Mouse (Mus musculus) T-cell, adult 66 days (primary cell): Measurements from ENCODE around the gene Spc25. TPM values are rescaled to one million over a fixed set of nuclear protein-coding genes. Genes with fewer than 3 reads are reported as not detected.

Experiments used
- total RNA-seq, 2 experiments: library from RNA; stranded (reverse); gene quantifications; 3 replicates in 1 of 2; 4 replicates in 1 of 2; pipeline ENCODE4 v1.2.4; 2023

Gene Spc25
- 1 to 10 TPM; 4.7 to 4.9 TPM for total RNA-seq

GRCm38 (mm10) chr2:69205791-69206351 lies at the start of gene Spc25:
Gene Spc25 (minus strand): TSS chr2:69206194.

GRCm38 (mm10) chr2:69210773-69211172 lies 4.8 kb upstream of the Spc25 start, which contains the start of gene G6pc2:
Gene G6pc2 (plus strand): TSS chr2:69211073.

Other genes with a start within 250 kb of the Spc25 start
- not detected for gene Nostrin, start 70.4 kb downstream of the Spc25 start, total RNA-seq
- gene G6pc2, start 4.9 kb upstream of the Spc25 start, total RNA-seq, result not detected
- gene Abcb11, start 136.4 kb upstream of the Spc25 start, total RNA-seq, result not detected
- gene Dhrs9, start 174.3 kb upstream of the Spc25 start, total RNA-seq, result not detected